Mouse (Mus musculus): ENCODE measurements around the gene Mdm4. TPM values are rescaled to one million over a fixed set of nuclear protein-coding genes. Genes with fewer than 3 reads are reported as not detected.
A peak's percentile ranks its signal among the peaks of the same experiment; 100 is the strongest.
"Not testable (repeated sequence)": the region's sequence is repeated elsewhere in the genome, so short reads cannot be mapped to it uniquely, and the experiment has no call there.

Gene Mdm4
- polyA plus RNA-seq, 1 experiment from 2014 or later: 24.1 TPM

DNA sequence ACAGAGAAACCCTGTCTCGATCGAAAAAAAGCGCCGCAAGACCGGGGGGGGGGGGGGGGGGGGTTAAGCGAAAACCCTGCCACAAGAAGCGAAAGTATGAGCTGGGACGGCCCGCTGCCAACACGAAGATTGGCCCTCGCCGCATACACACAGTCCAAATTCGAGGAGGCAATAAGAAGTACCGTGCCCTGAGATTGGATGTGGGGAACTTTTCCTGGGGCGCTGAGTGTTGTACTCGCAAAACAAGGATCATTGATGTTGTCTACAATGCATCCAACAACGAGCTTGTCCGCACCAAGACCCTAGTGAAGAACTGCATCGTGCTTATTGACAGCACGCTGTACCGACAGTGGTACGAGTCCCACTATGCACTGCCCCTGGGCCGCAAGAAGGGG is 4.6 kb downstream of the Mdm4 start:
- Histone ChIP-seq H3K4me3 (ENCODE audit: low read length) (peak overlapping the region; percentile 72), H3K27ac (ENCODE audit: low read length) (peak overlapping the region; percentile 80; the same call in 1 of the 2 replicates), H3K9ac (ENCODE audit: low read depth, low read length) (peak overlapping the region; percentile 70), H3K4me2 (ENCODE audit: low read depth, low read length) (peak overlapping the region; percentile 32; the same call in 1 of the 2 replicates)
- not testable (repeated sequence) for H3K4me1 ChIP-seq (ENCODE audit: control insufficient read depth, insufficient read depth, low read length); ATAC-seq; H3K36me3 ChIP-seq (ENCODE audit: control insufficient read depth, insufficient read depth, low read length); H3K27me3 ChIP-seq (replicated peaks; ENCODE audit: control insufficient read depth, insufficient read depth, low read length); H3K9me3 ChIP-seq (ENCODE audit: control insufficient read depth, low read length)
- WGBS: 25% methylated on average over 19 of the region's 23 CpGs

DNA sequence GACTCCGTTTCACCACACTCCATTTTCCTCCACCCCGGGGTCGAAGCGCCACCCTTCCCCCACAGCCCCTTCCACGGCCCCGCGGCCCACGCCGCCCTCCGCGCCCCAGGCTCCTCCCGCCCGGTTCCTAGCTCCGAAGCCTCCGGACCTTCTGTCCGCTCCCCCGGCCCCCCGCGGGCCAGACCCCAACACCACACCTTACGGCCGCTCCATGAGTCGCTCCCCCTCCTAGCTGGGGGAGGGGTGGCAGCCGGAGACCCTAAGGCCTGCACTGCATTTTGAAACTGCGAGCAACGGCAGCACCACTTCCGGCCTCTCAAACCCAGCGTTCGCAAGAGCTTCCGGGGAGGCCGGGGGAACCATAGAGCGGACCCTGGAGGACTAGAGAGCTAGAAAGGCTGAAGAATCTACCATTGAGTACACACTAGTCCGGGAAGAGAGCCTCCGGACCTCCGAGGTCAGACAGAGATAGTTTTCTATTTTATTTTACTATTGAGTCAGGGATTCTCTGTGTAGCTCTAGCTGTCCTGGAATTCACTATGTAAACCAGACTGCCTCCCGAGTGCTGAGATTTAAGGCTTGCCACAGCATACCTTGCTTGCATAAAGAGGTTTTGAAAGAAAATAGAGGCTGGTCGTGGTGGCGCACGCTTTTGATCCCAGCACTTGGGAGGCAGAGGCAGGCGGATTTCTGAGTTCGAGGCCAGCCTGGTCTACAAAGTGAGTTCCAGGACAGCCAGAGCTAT is 5.1 kb downstream of the Mdm4 start:
- Histone ChIP-seq H3K27me3 (replicated peaks; ENCODE audit: control insufficient read depth, insufficient read depth, low read length) (no peaks in the 10 kb centered on the region), H3K36me3 (ENCODE audit: control insufficient read depth, insufficient read depth, low read length) (no peaks in the 10 kb centered on the region), H3K9me3 (ENCODE audit: control insufficient read depth, low read length) (no peaks in the 10 kb centered on the region), H3K9ac (ENCODE audit: low read depth, low read length) (peak overlapping the region; percentile 88), H3K4me3 (ENCODE audit: low read length) (peak overlapping the region; percentile 72), H3K4me2 (ENCODE audit: low read depth, low read length) (peak overlapping the region; percentile 53), H3K4me1 (ENCODE audit: control insufficient read depth, insufficient read depth, low read length) (peaks cover 9% of the 10 kb centered on the region; the same call in 1 of the 2 replicates), H3K27ac (ENCODE audit: low read length) (peak overlapping the region; percentile 80)
- WGBS: 1% methylated on average over 40 of the region's 40 CpGs
- ATAC-seq: peak; percentile 98

DNA sequence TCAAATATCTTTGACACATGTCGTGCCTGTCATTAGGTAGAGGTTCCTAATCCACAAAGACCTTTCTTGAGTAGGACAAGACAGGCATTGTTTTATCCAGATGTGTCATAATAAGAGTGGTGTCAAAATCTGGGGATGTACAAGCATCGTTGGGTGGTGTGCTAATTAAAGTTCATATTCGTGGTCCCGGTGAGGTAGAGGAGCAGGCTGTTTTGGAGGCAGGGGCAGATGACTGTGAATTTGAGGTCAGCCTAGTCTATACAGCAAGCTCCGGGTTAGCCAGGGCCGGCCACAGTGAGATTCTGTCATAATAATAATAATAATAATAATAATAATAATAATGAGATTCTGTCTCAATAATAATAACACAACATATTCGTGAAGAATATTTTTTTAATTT is 5.9 kb downstream of the Mdm4 start:
- Histone ChIP-seq H3K4me2 (ENCODE audit: low read depth, low read length) (peak overlapping the region; percentile 53), H3K27ac (ENCODE audit: low read length) (no peak overlapping the region), H3K27me3 (replicated peaks; ENCODE audit: control insufficient read depth, insufficient read depth, low read length) (no peaks in the 10 kb centered on the region), H3K4me3 (ENCODE audit: low read length) (peak overlapping the region; percentile 72), H3K9me3 (ENCODE audit: control insufficient read depth, low read length) (no peaks in the 10 kb centered on the region), H3K4me1 (ENCODE audit: control insufficient read depth, insufficient read depth, low read length) (peaks cover 9% of the 10 kb centered on the region; the same call in 1 of the 2 replicates), H3K36me3 (ENCODE audit: control insufficient read depth, insufficient read depth, low read length) (no peaks in the 10 kb centered on the region), H3K9ac (ENCODE audit: low read depth, low read length) (peak overlapping the region; percentile 88)
- WGBS: 30% methylated on average over 7 of the region's 7 CpGs
- no peak for ATAC-seq

DNA sequence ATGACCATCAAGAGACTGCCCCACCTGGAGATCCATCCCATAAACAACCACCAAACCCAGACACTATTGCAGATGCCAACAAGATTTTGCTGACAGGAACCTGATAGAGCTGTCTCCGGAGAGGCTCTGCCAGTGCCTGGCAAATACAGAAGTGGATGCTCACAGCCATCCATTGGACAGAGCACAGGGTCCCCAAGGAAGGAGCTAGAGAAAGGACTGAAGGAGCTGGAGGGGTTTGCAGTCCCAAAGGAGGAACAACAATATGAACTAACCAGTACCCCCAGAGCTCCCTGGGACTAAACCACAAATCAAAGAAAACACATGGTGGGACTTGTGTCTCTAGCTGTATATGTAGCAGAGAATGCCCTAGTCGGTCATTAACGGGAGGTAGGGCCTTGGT is 6.6 kb downstream of the Mdm4 start:
- H3K4me2 ChIP-seq (ENCODE audit: low read depth, low read length): peak overlapping the region; percentile 53
- not testable (repeated sequence) for H3K9me3 ChIP-seq (ENCODE audit: control insufficient read depth, low read length); H3K4me3 ChIP-seq (ENCODE audit: low read length); H3K9ac ChIP-seq (ENCODE audit: low read depth, low read length); H3K27ac ChIP-seq (ENCODE audit: low read length); H3K36me3 ChIP-seq (ENCODE audit: control insufficient read depth, insufficient read depth, low read length); H3K27me3 ChIP-seq (replicated peaks; ENCODE audit: control insufficient read depth, insufficient read depth, low read length); H3K4me1 ChIP-seq (ENCODE audit: control insufficient read depth, insufficient read depth, low read length); ATAC-seq
- WGBS: 81% methylated on average over 3 of the region's 3 CpGs

DNA sequence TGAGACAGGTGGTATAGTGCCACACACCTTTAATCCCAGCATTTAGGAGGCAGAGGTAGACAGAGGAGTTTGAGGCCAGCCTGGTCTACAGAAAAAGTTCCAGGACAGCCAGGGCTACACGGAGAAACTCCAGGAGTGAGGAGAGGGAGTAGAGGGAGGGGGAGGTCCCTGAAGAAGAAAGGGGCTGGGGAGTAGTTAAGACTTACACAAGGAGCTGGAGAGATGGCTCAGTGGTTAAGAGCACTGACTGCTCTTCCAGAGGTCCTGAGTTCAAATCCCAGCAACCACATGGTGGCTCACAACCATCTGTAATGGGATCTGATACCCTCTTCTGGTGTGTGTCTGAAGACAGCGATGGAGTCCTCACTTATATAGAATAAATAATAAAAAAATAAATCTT is 8.4 kb downstream of the Mdm4 start:
- H3K4me3 ChIP-seq (ENCODE audit: low read length): not testable (repeated sequence)

DNA sequence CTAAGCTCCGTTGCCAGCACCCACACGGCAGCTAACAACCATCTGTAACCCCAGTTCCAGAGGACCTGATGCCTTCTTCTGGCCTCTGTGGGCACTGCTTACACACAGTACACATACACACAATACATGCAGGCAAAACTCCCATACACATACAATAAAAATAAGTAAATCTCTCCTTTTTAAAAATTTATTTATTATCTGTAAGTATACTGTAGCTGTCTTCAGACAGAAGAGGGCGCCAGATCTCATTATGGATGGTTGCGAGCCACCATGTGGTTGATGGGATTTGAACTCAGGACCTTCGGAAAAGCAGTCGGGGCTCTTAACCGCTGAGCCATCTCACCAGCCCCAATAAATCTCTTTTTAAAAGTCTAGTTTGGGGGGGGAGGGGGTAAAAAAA is 9.0 kb downstream of the Mdm4 start:
- H3K9ac ChIP-seq (ENCODE audit: low read depth, low read length): no peak overlapping the region
- H3K36me3 ChIP-seq (ENCODE audit: control insufficient read depth, insufficient read depth, low read length): no peaks in the 10 kb centered on the region
- H3K9me3 ChIP-seq (ENCODE audit: control insufficient read depth, low read length): no peaks in the 10 kb centered on the region
- H3K4me3 ChIP-seq (ENCODE audit: low read length): no peak overlapping the region
- H3K4me2 ChIP-seq (ENCODE audit: low read depth, low read length): no peak overlapping the region
- no peaks in the 10 kb centered on the region for H3K27me3 ChIP-seq (replicated peaks; ENCODE audit: control insufficient read depth, insufficient read depth, low read length)
- ATAC-seq: no peak
- H3K27ac ChIP-seq (ENCODE audit: low read length): no peak overlapping the region
- H3K4me1 ChIP-seq (ENCODE audit: control insufficient read depth, insufficient read depth, low read length): peaks cover 2% of the 10 kb centered on the region; the same call in 1 of the 2 replicates
- 91% methylated on average over 7 of the region's 7 CpGs for WGBS

More for the DNA sequence above, 8.4 kb downstream of the Mdm4 start:
- not testable (repeated sequence) for H3K27me3 ChIP-seq (replicated peaks; ENCODE audit: control insufficient read depth, insufficient read depth, low read length); ATAC-seq; H3K27ac ChIP-seq (ENCODE audit: low read length); H3K4me1 ChIP-seq (ENCODE audit: control insufficient read depth, insufficient read depth, low read length); H3K9ac ChIP-seq (ENCODE audit: low read depth, low read length); H3K9me3 ChIP-seq (ENCODE audit: control insufficient read depth, low read length); H3K4me2 ChIP-seq (ENCODE audit: low read depth, low read length); H3K36me3 ChIP-seq (ENCODE audit: control insufficient read depth, insufficient read depth, low read length)
- 95% methylated on average over 2 of the region's 2 CpGs for WGBS

DNA sequence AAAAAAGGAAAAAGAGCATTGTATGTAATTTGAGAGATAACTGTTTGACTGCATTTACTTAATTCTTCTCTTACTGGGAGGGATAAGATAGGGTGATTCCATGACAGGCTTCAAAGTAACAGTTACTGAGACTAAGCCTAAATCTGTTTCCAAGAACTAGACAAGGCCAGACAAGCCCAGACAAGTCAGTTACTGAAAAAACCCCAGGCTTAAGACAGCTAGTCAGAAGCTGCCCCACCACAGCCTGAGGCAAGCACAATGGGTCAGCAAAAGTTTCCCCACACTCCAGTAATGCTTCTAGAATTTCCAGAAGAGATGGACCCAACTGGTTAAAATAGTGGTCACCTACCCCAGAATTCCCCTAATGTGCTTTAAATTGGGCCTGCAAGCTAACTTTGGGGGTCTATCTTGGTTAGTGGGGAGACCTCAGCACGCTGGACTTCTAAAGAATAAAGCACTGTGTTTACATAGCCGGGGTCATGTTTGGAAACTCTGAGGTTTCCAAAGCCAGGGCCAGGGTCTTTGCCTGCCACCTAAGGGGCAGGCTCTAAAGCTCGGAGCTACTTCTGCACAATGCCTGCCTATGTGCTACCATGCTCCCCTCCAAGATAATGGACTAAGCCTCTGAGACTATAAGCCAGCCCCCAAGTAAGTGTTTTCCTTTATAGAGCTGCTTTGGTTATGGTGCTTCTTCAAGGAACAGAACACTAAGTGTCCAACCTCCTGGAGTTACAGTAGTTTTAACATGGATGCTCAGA is 10.0 kb downstream of the Mdm4 start:
- no peak overlapping the region for H3K9ac ChIP-seq (ENCODE audit: low read depth, low read length)
- ATAC-seq: no peak
- no peaks in the 10 kb centered on the region for H3K9me3 ChIP-seq (ENCODE audit: control insufficient read depth, low read length)
- H3K4me3 ChIP-seq (ENCODE audit: low read length): no peak overlapping the region
- no peaks in the 10 kb centered on the region for H3K36me3 ChIP-seq (ENCODE audit: control insufficient read depth, insufficient read depth, low read length)
- H3K27me3 ChIP-seq (replicated peaks; ENCODE audit: control insufficient read depth, insufficient read depth, low read length): no peaks in the 10 kb centered on the region
- H3K4me1 ChIP-seq (ENCODE audit: control insufficient read depth, insufficient read depth, low read length): peaks cover 2% of the 10 kb centered on the region; the same call in 1 of the 2 replicates
- H3K4me2 ChIP-seq (ENCODE audit: low read depth, low read length): no peak overlapping the region
- WGBS: 51% methylated on average over 3 of the region's 3 CpGs
- no peak overlapping the region for H3K27ac ChIP-seq (ENCODE audit: low read length)

DNA sequence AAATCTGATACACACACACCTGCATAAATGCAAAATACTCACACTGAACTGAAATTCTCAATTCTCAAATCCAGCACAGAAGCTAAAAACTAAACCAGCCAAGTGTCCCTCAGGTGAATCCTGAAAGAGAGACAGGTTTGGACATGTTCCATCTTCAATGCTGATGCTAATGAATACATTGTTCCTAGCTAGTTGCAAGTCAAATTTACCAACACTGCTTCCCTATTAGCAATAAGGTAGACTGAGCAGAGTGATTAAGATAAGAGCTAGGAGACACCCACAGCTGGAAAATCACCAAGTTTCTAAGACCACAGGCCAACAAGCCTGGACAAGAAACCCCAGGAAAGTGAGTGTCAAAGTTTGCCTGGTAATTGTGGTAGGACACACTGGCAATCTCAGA is 11.0 kb downstream of the Mdm4 start:
- Histone ChIP-seq H3K4me1 (ENCODE audit: control insufficient read depth, insufficient read depth, low read length) (peaks cover 2% of the 10 kb centered on the region; the same call in 1 of the 2 replicates), H3K4me3 (ENCODE audit: low read length) (no peak overlapping the region), H3K9ac (ENCODE audit: low read depth, low read length) (no peak overlapping the region), H3K9me3 (ENCODE audit: control insufficient read depth, low read length) (no peaks in the 10 kb centered on the region), H3K27me3 (replicated peaks; ENCODE audit: control insufficient read depth, insufficient read depth, low read length) (no peaks in the 10 kb centered on the region), H3K4me2 (ENCODE audit: low read depth, low read length) (no peak overlapping the region), H3K36me3 (ENCODE audit: control insufficient read depth, insufficient read depth, low read length) (no peaks in the 10 kb centered on the region), H3K27ac (ENCODE audit: low read length) (no peak overlapping the region)
- no peak for ATAC-seq

DNA sequence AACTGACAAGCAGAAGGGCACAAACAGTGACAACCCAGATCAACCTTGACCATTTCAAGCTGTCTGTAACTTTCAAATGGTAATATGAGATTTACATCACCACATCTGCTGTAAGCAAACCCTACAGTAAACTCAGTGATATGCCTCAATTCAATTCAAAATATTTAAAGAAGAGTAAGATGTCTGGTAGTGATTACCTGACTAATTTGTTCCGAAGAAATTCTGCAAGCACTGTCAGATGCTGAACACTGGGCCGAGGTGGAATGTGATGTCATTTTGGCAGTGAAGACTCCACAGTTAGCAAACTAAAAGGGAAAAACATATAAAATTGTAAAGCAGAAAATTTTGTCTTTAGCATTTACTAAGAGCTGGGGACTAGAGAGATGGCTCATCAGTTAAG is 11.8 kb downstream of the Mdm4 start:
- no peak overlapping the region for H3K27ac ChIP-seq (ENCODE audit: low read length)
- no peak for ATAC-seq
- H3K36me3 ChIP-seq (ENCODE audit: control insufficient read depth, insufficient read depth, low read length): no peaks in the 10 kb centered on the region
- whole genome bisulfite sequencing: 87% methylated on average over 2 of the region's 2 CpGs
- H3K9ac ChIP-seq (ENCODE audit: low read depth, low read length): no peak overlapping the region
- no peak overlapping the region for H3K4me2 ChIP-seq (ENCODE audit: low read depth, low read length)
- H3K9me3 ChIP-seq (ENCODE audit: control insufficient read depth, low read length): no peaks in the 10 kb centered on the region
- no peaks in the 10 kb centered on the region for H3K27me3 ChIP-seq (replicated peaks; ENCODE audit: control insufficient read depth, insufficient read depth, low read length)
- H3K4me3 ChIP-seq (ENCODE audit: low read length): no peak overlapping the region
- no peaks in the 10 kb centered on the region for H3K4me1 ChIP-seq (ENCODE audit: control insufficient read depth, insufficient read depth, low read length)
